Mouse (Mus musculus) erythroblast, embryonic 14.5 days (primary cell): Measurements from ENCODE around the gene Sf3b3.

Experiments used
- GATA1 ChIP-seq: IDR thresholded peaks from 2 replicates; pipeline ENCODE4 v1.6.1; 2012; ENCODE audit warnings: low read length, inconsistent platforms, mixed read lengths
- TAL1 ChIP-seq: IDR thresholded peaks from 3 replicates; pipeline ENCODE4 v1.6.1; 2012; ENCODE audit warnings: low read length, inconsistent platforms, mixed read lengths

- TF ChIP-seq TAL1: no peak
- TF ChIP-seq GATA1: no peak
Observed at GRCm38 (mm10) chr8:110772452-110772851, 74.1 kb downstream of the Sf3b3 start.
